Mouse (Mus musculus) CD4-positive, CD25-positive, alpha-beta regulatory T cell, adult 2 months (primary cell): ENCODE measurements around the gene Gm19410.

Experiments
- DNase-seq: peaks from one replicate; pipeline ENCODE4 v3.0.0-alpha.2; 2012; ENCODE audit warnings: low read depth, low spot score

The Gm19410 gene

GRCm38 (mm10) chr8:35765499-35766193 is at the start of gene Gm19410:
Gm19410 (plus strand) TSS chr8:35765790.
- DNase-seq = no peak

GRCm38 (mm10) chr8:35730776-35731175 is 34.8 kb upstream of the Gm19410 start:
- DNase-seq = no peak

GRCm38 (mm10) chr8:35735438-35735837 is 30.2 kb upstream of the Gm19410 start:
- no peak for DNase-seq

- DNase-seq = no peak
Measured at GRCm38 (mm10) chr8:35756202-35756601, 9.4 kb upstream of the Gm19410 start.

GRCm38 (mm10) chr8:35765020-35765419 is 570 bp upstream of the Gm19410 start:
- no peak for DNase-seq

GRCm38 (mm10) chr8:35773508-35773907 is 7.9 kb downstream of the Gm19410 start:
- no peak for DNase-seq
